Mouse (Mus musculus): ENCODE measurements around the gene Spata5. TPM values are rescaled to one million over a fixed set of nuclear protein-coding genes. Genes with fewer than 3 reads are reported as not detected.
A peak's percentile ranks its signal among the peaks of the same experiment; 100 is the strongest.

Spata5 gene
- polyA plus RNA-seq, 1 experiment, result 20.5 TPM

GRCm38 (mm10) chr3:37477438-37478188 is 57.9 kb downstream of the Spata5 start:
- TF ChIP-seq GATA1 (IDR thresholded peaks at IDR 0.05; ENCODE audit: low read length), result no peak

- TF ChIP-seq GATA1 (IDR thresholded peaks at IDR 0.05; ENCODE audit: low read length), result no peak
These were observed 60.1 kb downstream of the Spata5 start for GRCm38 (mm10) chr3:37479771-37480170.

GRCm38 (mm10) chr3:37481295-37481694 is 61.6 kb downstream of the Spata5 start:
- no peak for TF ChIP-seq GATA1 (IDR thresholded peaks at IDR 0.05; ENCODE audit: low read length)

GRCm38 (mm10) chr3:37482720-37483119 is 63.0 kb downstream of the Spata5 start:
- no peak for TF ChIP-seq GATA1 (IDR thresholded peaks at IDR 0.05; ENCODE audit: low read length)

- TF ChIP-seq GATA1 (IDR thresholded peaks at IDR 0.05; ENCODE audit: low read length), result no peak
These were observed 64.1 kb downstream of the Spata5 start for GRCm38 (mm10) chr3:37483709-37484265.

- TF ChIP-seq GATA1 (IDR thresholded peaks at IDR 0.05; ENCODE audit: low read length), result no peak
These were observed 67.9 kb downstream of the Spata5 start for GRCm38 (mm10) chr3:37487639-37488038.

- TF ChIP-seq GATA1 (IDR thresholded peaks at IDR 0.05; ENCODE audit: low read length), result no peak
These were observed 68.5 kb downstream of the Spata5 start for GRCm38 (mm10) chr3:37488173-37488572.

GRCm38 (mm10) chr3:37490025-37490424 is 70.3 kb downstream of the Spata5 start:
- TF ChIP-seq GATA1 (IDR thresholded peaks at IDR 0.05; ENCODE audit: low read length), result no peak

GRCm38 (mm10) chr3:37500939-37501338 is 81.2 kb downstream of the Spata5 start:
- TF ChIP-seq GATA1 (IDR thresholded peaks at IDR 0.05; ENCODE audit: low read length), result no peak

GRCm38 (mm10) chr3:37502552-37502951 is 82.9 kb downstream of the Spata5 start:
- TF ChIP-seq GATA1 (IDR thresholded peaks at IDR 0.05; ENCODE audit: low read length), result no peak

GRCm38 (mm10) chr3:37503846-37504245 is 84.2 kb downstream of the Spata5 start:
- TF ChIP-seq GATA1 (IDR thresholded peaks at IDR 0.05; ENCODE audit: low read length), result no peak

- TF ChIP-seq GATA1 (IDR thresholded peaks at IDR 0.05; ENCODE audit: low read length), result peak; percentile 87
These were observed 90.6 kb downstream of the Spata5 start for GRCm38 (mm10) chr3:37510055-37511032.

GRCm38 (mm10) chr3:37515485-37515884 is 95.8 kb downstream of the Spata5 start:
- no peak for TF ChIP-seq GATA1 (IDR thresholded peaks at IDR 0.05; ENCODE audit: low read length)

- no peak for TF ChIP-seq GATA1 (IDR thresholded peaks at IDR 0.05; ENCODE audit: low read length)
These were observed 96.7 kb downstream of the Spata5 start for GRCm38 (mm10) chr3:37516379-37516778.

GRCm38 (mm10) chr3:37518611-37519010 is 98.9 kb downstream of the Spata5 start:
- no peak for TF ChIP-seq GATA1 (IDR thresholded peaks at IDR 0.05; ENCODE audit: low read length)
